Mouse (Mus musculus): Measurements from ENCODE around the gene Runx1.
A peak's percentile ranks its signal among the peaks of the same experiment; 100 is the strongest.

The Runx1 gene

GRCm38 (mm10) chr16:92825908-92826650 lies at the start of gene Runx1:
Gene Runx1 (minus strand): TSS chr16:92826149.
- DNase-seq (ENCODE audit: extremely low spot score) = no peak

- no peak for DNase-seq (ENCODE audit: extremely low spot score)
Measured at GRCm38 (mm10) chr16:92874015-92874414, 48.1 kb upstream of the Runx1 start.

- DNase-seq (ENCODE audit: extremely low spot score) = no peak
Measured at GRCm38 (mm10) chr16:92871728-92872127, 45.8 kb upstream of the Runx1 start.

- no peak for DNase-seq (ENCODE audit: extremely low spot score)
Measured at GRCm38 (mm10) chr16:92868550-92868949, 42.6 kb upstream of the Runx1 start.

- no peak for DNase-seq (ENCODE audit: extremely low spot score)
Measured at GRCm38 (mm10) chr16:92867261-92867935, 41.4 kb upstream of the Runx1 start.

- no peak for DNase-seq (ENCODE audit: extremely low spot score)
Measured at GRCm38 (mm10) chr16:92865314-92865713, 39.4 kb upstream of the Runx1 start.

- DNase-seq (ENCODE audit: extremely low spot score) = no peak
Measured at GRCm38 (mm10) chr16:92864191-92864590, 38.2 kb upstream of the Runx1 start.

GRCm38 (mm10) chr16:92863179-92863578 lies 37.2 kb upstream of the Runx1 start:
- DNase-seq (ENCODE audit: extremely low spot score) = no peak

- DNase-seq (ENCODE audit: extremely low spot score) = no peak
Measured at GRCm38 (mm10) chr16:92862430-92862829, 36.5 kb upstream of the Runx1 start.

GRCm38 (mm10) chr16:92861571-92861970 lies 35.6 kb upstream of the Runx1 start:
- DNase-seq (ENCODE audit: extremely low spot score) = no peak

- DNase-seq (ENCODE audit: extremely low spot score) = no peak
Measured at GRCm38 (mm10) chr16:92860649-92861048, 34.7 kb upstream of the Runx1 start.

GRCm38 (mm10) chr16:92856779-92857178 lies 30.8 kb upstream of the Runx1 start:
- no peak for DNase-seq (ENCODE audit: extremely low spot score)

GRCm38 (mm10) chr16:92852276-92852675 lies 26.3 kb upstream of the Runx1 start:
- no peak for DNase-seq (ENCODE audit: extremely low spot score)

- DNase-seq (ENCODE audit: extremely low spot score) = no peak
Measured at GRCm38 (mm10) chr16:92850416-92850815, 24.5 kb upstream of the Runx1 start.

GRCm38 (mm10) chr16:92847762-92848300 lies 21.9 kb upstream of the Runx1 start:
- no peak for DNase-seq (ENCODE audit: extremely low spot score)

GRCm38 (mm10) chr16:92845244-92846225 lies 19.6 kb upstream of the Runx1 start:
- no peak for DNase-seq (ENCODE audit: extremely low spot score)

GRCm38 (mm10) chr16:92838709-92839108 lies 12.8 kb upstream of the Runx1 start:
- DNase-seq (ENCODE audit: extremely low spot score) = no peak

GRCm38 (mm10) chr16:92831341-92831740 lies 5.4 kb upstream of the Runx1 start:
- DNase-seq (ENCODE audit: extremely low spot score) = no peak

GRCm38 (mm10) chr16:92830479-92830878 lies 4.5 kb upstream of the Runx1 start:
- no peak for DNase-seq (ENCODE audit: extremely low spot score)

- DNase-seq (ENCODE audit: extremely low spot score) = no peak
Measured at GRCm38 (mm10) chr16:92828308-92828862, 2.4 kb upstream of the Runx1 start.

- peak; percentile 49 for DNase-seq (ENCODE audit: extremely low spot score)
Measured at GRCm38 (mm10) chr16:92827663-92828307, 1.8 kb upstream of the Runx1 start.

All from embryo, embryonic 9.5 days (tissue).